In genomic region chr10:99986745-99987144, GRCm38 (mm10) we compare ENCODE assay signal across 20 mouse cellular contexts. TPM values are rescaled to one million over a fixed set of nuclear protein-coding genes. Genes with fewer than 3 reads are reported as not detected.
DNase-seq lines count a peak whose midpoint lies in the region; ATAC-seq and TF ChIP-seq lines count a peak whose summit lies in the region.
"Had no signal": no experiment of that assay in that cellular context is flagged by ENCODE, and none has a peak within 500 bp of the region (broad histone marks: within the 10 kb centered on the region; RNA-seq: fewer than 3 reads in every experiment).

No protein-coding gene starts in this region.

- no peak overlapping the region for H3K9ac ChIP-seq in liver, postnatal 0 days (replicated peaks)
- no peak overlapping the region for H3K9ac ChIP-seq in limb, embryonic 14.5 days (ENCODE audit: low read depth, low read length, severe bottlenecking)
- H3K9ac ChIP-seq: embryonic facial prominence, embryonic 12.5 days; heart, embryonic 12.5 days; liver, embryonic 12.5 days; midbrain, embryonic 12.5 days; neural tube, embryonic 12.5 days had no signal

- no peak for TF ChIP-seq EP300 in liver, postnatal 0 days (IDR thresholded peaks at IDR 0.05; ENCODE audit: low read depth)

- H3K9me3 ChIP-seq in liver, postnatal 0 days (ENCODE audit: low read length): no peaks in the 10 kb centered on the region
- no peaks in the 10 kb centered on the region for H3K9me3 ChIP-seq in limb, embryonic 14.5 days (ENCODE audit: control insufficient read depth, low read length)
- H3K9me3 ChIP-seq: embryonic facial prominence, embryonic 12.5 days; heart, embryonic 12.5 days; liver, embryonic 12.5 days; midbrain, embryonic 12.5 days; neural tube, embryonic 12.5 days had no signal

- 41% methylated on average over 8 of the region's 8 CpGs for WGBS in liver, postnatal 0 days (ENCODE audit: insufficient replicate concordance)
- 19% methylated on average over 8 of the region's 8 CpGs for WGBS in bone marrow, adult 2 months
- 27% methylated on average over 8 of the region's 8 CpGs for WGBS in limb, embryonic 14.5 days

- H3K4me3 ChIP-seq in liver, postnatal 0 days (ENCODE audit: low read depth, low read length): no peak overlapping the region
- peak overlapping the region; percentile 34 for H3K4me3 ChIP-seq in bone marrow, adult 2 months (replicated peaks; ENCODE audit: control insufficient read depth, low read depth, low read length)
- peak overlapping the region; percentile 44 for H3K4me3 ChIP-seq in brown adipose tissue, adult 24 weeks (ENCODE audit: insufficient read depth, low read depth, low read length)
- H3K4me3 ChIP-seq in limb, embryonic 14.5 days (replicated peaks; ENCODE audit: low read length): no peak overlapping the region
- H3K4me3 ChIP-seq: embryonic facial prominence, embryonic 12.5 days; heart, embryonic 12.5 days; liver, embryonic 12.5 days; midbrain, embryonic 12.5 days; neural tube, embryonic 12.5 days had no signal

- no peak for ATAC-seq in liver, postnatal 0 days
- ATAC-seq in limb, embryonic 14.5 days (ENCODE audit: low FRiP score, low read depth): no peak
- ATAC-seq: forebrain, embryonic 14.5 days; liver, embryonic 12.5 days; Patski had no signal

- no peak for TF ChIP-seq POLR2A in bone marrow, adult 2 months (IDR thresholded peaks at IDR 0.05; ENCODE audit: borderline replicate concordance, control insufficient read depth, low read depth, low read length)
- TF ChIP-seq POLR2A in limb, embryonic 14.5 days (IDR thresholded peaks at IDR 0.05; ENCODE audit: borderline replicate concordance, extremely low read depth, insufficient read depth, insufficient read length): no peak

- H3K27me3 ChIP-seq in liver, postnatal 0 days (ENCODE audit: insufficient read depth, low read length): no peaks in the 10 kb centered on the region
- no peaks in the 10 kb centered on the region for H3K27me3 ChIP-seq in limb, embryonic 14.5 days (ENCODE audit: control insufficient read depth, insufficient read depth, low read length)
- H3K27me3 ChIP-seq: embryonic facial prominence, embryonic 12.5 days; heart, embryonic 12.5 days; liver, embryonic 12.5 days; midbrain, embryonic 12.5 days; neural tube, embryonic 12.5 days; Patski had no signal

- no peak for DNase-seq in liver, postnatal 0 days
- no peak for DNase-seq in liver
- no peak for DNase-seq in limb, embryonic 14.5 days (ENCODE audit: low spot score)
- DNase-seq in neural tube, embryonic 10.5 days (ENCODE audit: extremely low spot score, low spot score): no peak
- DNase-seq in thymus, adult 18-20 months: no peak
- DNase-seq: cerebellum, adult 9-11 months; gastrocnemius, postnatal 10 days; kidney, adult 18-20 months; layer of hippocampus, postnatal 36 days; retina, postnatal 1 day; thymus, postnatal 25 days had no signal

- TF ChIP-seq CTCF in liver, postnatal 0 days (IDR thresholded peaks at IDR 0.05; ENCODE audit: low read depth): no peak
- no peak for TF ChIP-seq CTCF in bone marrow, adult 2 months (IDR thresholded peaks at IDR 0.05; ENCODE audit: control insufficient read depth, insufficient read depth, low read length)

- no peak overlapping the region for H3K27ac ChIP-seq in liver, postnatal 0 days (ENCODE audit: low read depth)
- no peak overlapping the region for H3K27ac ChIP-seq in bone marrow, adult 2 months (ENCODE audit: control insufficient read depth, insufficient read depth, low read depth, low read length, poor library complexity)
- peak overlapping the region; percentile 31; the same call in 1 of the 2 replicates for H3K27ac ChIP-seq in brown adipose tissue, adult 24 weeks (replicated peaks; ENCODE audit: low read depth, low read length)
- H3K27ac ChIP-seq in limb, embryonic 14.5 days (replicated peaks; ENCODE audit: low read depth, low read length): no peak overlapping the region
- H3K27ac ChIP-seq: embryonic facial prominence, embryonic 12.5 days; liver, embryonic 12.5 days; midbrain, embryonic 12.5 days; neural tube, embryonic 12.5 days had no signal

- H3K36me3 ChIP-seq in liver, postnatal 0 days (replicated peaks; ENCODE audit: insufficient read depth, low read length): no peaks in the 10 kb centered on the region
- no peaks in the 10 kb centered on the region for H3K36me3 ChIP-seq in limb, embryonic 14.5 days (ENCODE audit: control insufficient read depth, insufficient read depth, low read length)
- H3K36me3 ChIP-seq: embryonic facial prominence, embryonic 12.5 days; heart, embryonic 12.5 days; liver, embryonic 12.5 days; midbrain, embryonic 12.5 days; neural tube, embryonic 12.5 days had no signal

- H3K4me1 ChIP-seq in liver, postnatal 0 days (ENCODE audit: insufficient read depth): no peaks in the 10 kb centered on the region
- H3K4me1 ChIP-seq in bone marrow, adult 2 months (ENCODE audit: control insufficient read depth, insufficient read depth, low read length): no peaks in the 10 kb centered on the region
- H3K4me1 ChIP-seq in brown adipose tissue, adult 24 weeks (ENCODE audit: control insufficient read depth, insufficient read depth, insufficient read length, low read length): no peaks in the 10 kb centered on the region
- no peaks in the 10 kb centered on the region for H3K4me1 ChIP-seq in limb, embryonic 14.5 days (ENCODE audit: control insufficient read depth, insufficient read depth, low read length)
- H3K4me1 ChIP-seq: embryonic facial prominence, embryonic 12.5 days; liver, embryonic 12.5 days; midbrain, embryonic 12.5 days; neural tube, embryonic 12.5 days had no signal

- H3K4me2 ChIP-seq in liver, postnatal 0 days (ENCODE audit: low read depth, low read length): peak overlapping the region; percentile 38
- H3K4me2 ChIP-seq in limb, embryonic 14.5 days (replicated peaks; ENCODE audit: low read depth, low read length, severe bottlenecking): 0 out of 2 replicates have a peak overlapping the region, but pooled peaks have one; percentile 6
- H3K4me2 ChIP-seq: embryonic facial prominence, embryonic 12.5 days; heart, embryonic 12.5 days; liver, embryonic 12.5 days; midbrain, embryonic 12.5 days; neural tube, embryonic 12.5 days had no signal

RNA-seq across cellular contexts. Expression of gene Kitl, which starts 28.7 kb away (rescaled TPM):
- polyA plus RNA-seq in liver, postnatal 0 days (2015; fragmentation: Nextera tagmentation; extraction: Ambion mirVana): 2.3 and 5.0 TPM in 2 replicates
- 4.0 and 5.8 TPM in 2 replicates for polyA plus RNA-seq in bone marrow, adult 2 months (2011; ENCODE audit: insufficient read depth, insufficient read length, low replicate concordance, missing spikeins)
- 9.8 and 14.1 TPM in 2 replicates for polyA plus RNA-seq in brown adipose tissue, adult 24 weeks (2012; ENCODE audit: insufficient read depth, insufficient read length, missing spikeins)
- 13.8 and 16.3 TPM in 2 replicates for polyA plus RNA-seq in limb, embryonic 14.5 days (2012; rRNA removed)
- 35.0 and 38.4 TPM in 2 replicates for polyA plus RNA-seq in limb, embryonic 14.5 days (2014; fragmentation: Nextera tagmentation; extraction: Ambion mirVana)

Comparison
In these comparisons a context has a peak if more than half of its experiments do, and no peak if none do; other contexts are left out.
1. H3K4me3 ChIP-seq: peak in bone marrow, adult 2 months (single experiment) and brown adipose tissue, adult 24 weeks (single experiment); none in liver, postnatal 0 days (single experiment) and limb, embryonic 14.5 days (single experiment).